Mouse (Mus musculus) MEL (cell line): Measurements from ENCODE around the gene Drg2.

Experiments
- CHD2 ChIP-seq: IDR thresholded peaks from 2 replicates; pipeline ENCODE4 v1.6.1; 2011; ENCODE audit warnings: low read length, improper control_type of control experiment
- CTCF ChIP-seq, 3 experiments: IDR thresholded peaks in 2 of 3; conservative IDR thresholded peaks in 1 of 3; 2 replicates each; pipeline ENCODE4 v1.5.1; 2011 to 2012; ENCODE audit warnings: low read length in 3 of 3, low read depth in 2 of 3, mild to moderate bottlenecking in 2 of 3, improper control_type of control experiment in 1 of 3, inconsistent platforms in 1 of 3, mixed read lengths in 1 of 3, moderate library complexity in 1 of 3; ENCODE audit not compliant: control insufficient read depth in 1 of 3, insufficient read depth in 1 of 3, poor library complexity in 1 of 3, severe bottlenecking in 1 of 3
- JUND ChIP-seq: IDR thresholded peaks from 2 replicates; pipeline ENCODE4 v1.6.1; 2011; ENCODE audit warnings: low read depth, mild to moderate bottlenecking, improper control_type of control experiment, low read length
- MAFK ChIP-seq: IDR thresholded peaks from 2 replicates; pipeline ENCODE4 v1.6.1; 2011; ENCODE audit warnings: low read depth, mild to moderate bottlenecking, low read length, improper control_type of control experiment, borderline replicate concordance
- MXI1 ChIP-seq: IDR thresholded peaks from 2 replicates; pipeline ENCODE4 v1.6.1; 2011; ENCODE audit warnings: mild to moderate bottlenecking, low read depth, low read length, improper control_type of control experiment
- SMC3 ChIP-seq: IDR thresholded peaks from 2 replicates; pipeline ENCODE4 v1.6.1; 2011; ENCODE audit warnings: low read depth, low read length, improper control_type of control experiment
- USF1 ChIP-seq: IDR thresholded peaks from 2 replicates; pipeline ENCODE4 v1.6.1; 2014; ENCODE audit warnings: low read depth, mild to moderate bottlenecking, inconsistent platforms, low read length, improper control_type of control experiment, moderate library complexity

GRCm38 (mm10) chr11:60469039-60469438 is 14.6 kb downstream of the Drg2 start, which contains the start of gene Myo15:
- TF ChIP-seq MXI1 (no peak), CTCF (IDR thresholded peaks at IDR 0.05 in 2 of 3, conservative IDR thresholded peaks at IDR 0.05 in 1 of 3; ENCODE audit: control insufficient read depth in 1 of 3, insufficient read depth in 1 of 3, low read depth in 2 of 3, low read length in 3 of 3, poor library complexity in 1 of 3, severe bottlenecking in 1 of 3) (no peak), CHD2 (no peak), USF1 (no peak), MAFK (no peak), JUND (no peak), SMC3 (no peak)
